Mouse (Mus musculus) left cerebral cortex, adult 11 months (tissue): Measurements from ENCODE around the gene D130043K22Rik.

Experiments used
- DNase-seq: peaks from one replicate; pipeline ENCODE4 v3.0.0; 2022; ENCODE audit warnings: low spot score

The D130043K22Rik gene

DNA sequence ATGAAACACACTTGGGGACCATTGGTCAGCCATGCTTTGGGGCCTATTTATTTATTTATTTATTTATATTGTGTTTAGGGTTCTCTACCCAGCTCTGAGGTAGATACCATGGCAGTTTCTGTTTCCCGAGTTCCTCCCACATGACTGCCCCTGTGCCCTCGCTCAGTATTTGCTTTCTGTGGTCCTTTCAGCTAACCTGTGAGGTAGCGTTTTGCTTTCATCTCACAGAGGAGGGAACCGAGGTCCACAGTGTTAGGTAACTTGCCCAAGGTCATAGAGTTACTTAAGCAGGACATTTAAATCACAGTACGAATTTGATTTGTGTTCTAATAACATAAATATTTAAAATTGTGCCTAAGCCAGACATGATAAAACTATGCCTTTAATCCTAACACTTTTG is 102.2 kb downstream of the D130043K22Rik start:
- DNase-seq: no peak

DNA sequence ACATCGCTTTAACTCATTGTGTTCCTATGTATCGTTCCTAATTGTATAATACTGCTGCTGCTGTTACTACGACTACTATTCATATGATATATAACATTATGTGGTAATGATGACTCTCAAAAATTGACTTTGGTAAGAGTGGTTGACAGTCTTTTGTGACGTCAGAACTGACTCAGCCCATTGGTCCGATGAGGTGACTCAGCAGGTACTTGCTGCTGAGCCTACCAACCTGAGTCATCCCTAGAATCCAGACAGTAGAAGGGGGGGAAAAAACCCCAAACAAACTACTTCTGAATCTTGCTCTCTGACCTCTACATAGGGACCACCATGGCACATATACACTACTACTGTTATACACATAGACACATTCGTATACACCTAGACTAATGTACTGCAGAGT is 103.9 kb downstream of the D130043K22Rik start:
- no peak for DNase-seq
